Mouse (Mus musculus) liver, adult (tissue): Measurements from ENCODE around the gene Tpgs1.

ENCODE experiments used
- GATA4 ChIP-seq: IDR thresholded peaks from 2 replicates; pipeline ENCODE4 v1.6.1; 2014; ENCODE audit warnings: mild to moderate bottlenecking, low read length; ENCODE audit not compliant: insufficient replicate concordance

Gene Tpgs1

GRCm38 (mm10) chr10:79709307-79709706 is 40.1 kb downstream of the Tpgs1 start:
- TF ChIP-seq GATA4, result no peak

DNA sequence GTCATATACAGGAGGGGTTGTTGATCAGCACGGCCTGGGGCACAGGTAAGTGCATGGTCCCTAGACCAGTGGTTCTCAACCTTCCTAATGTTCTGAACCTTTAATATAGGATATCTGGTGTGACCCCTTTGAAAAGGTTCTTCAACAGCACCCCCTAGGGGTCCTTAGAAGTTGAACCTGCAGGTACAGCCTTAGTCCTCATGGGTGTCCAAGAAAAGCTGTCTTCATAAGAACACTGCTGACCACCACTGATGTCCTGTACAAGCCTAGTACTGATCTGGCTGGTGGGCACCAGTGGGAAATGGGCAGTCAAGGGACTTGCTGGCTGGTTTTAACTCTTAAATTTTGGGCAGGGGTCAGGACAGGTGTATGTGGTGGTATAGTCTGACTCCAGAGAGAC is 42.9 kb downstream of the Tpgs1 start:
- no peak for TF ChIP-seq GATA4

DNA sequence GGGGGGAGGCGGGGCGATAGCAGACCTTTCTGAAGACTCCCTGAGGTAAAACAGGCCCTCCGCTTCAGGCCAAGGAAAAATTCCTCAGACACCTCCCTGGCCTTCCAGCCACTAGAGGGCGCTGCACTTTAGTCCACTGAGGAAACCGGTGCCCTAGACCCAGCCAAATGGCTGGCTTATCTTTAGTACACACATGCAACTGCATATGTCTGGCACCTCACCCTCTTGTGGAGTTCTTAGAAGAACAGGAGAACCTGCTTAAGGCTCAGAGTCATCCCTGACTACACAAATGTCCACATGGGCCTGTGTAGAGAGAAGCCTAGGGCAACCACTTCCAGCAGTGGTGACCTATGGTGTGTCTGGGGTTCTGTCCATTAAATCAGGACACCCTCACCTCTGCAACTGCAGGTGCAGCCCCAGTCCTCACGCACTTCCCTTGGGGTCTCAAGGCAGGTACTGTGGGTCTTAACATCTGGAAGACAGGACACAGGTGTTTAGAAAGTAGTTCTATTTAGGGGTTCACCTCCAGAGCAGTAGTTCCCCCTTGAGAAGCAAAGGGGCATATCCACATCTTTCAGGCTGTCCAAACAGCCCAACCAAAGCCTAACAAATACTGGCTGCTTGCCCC is 43.4 kb downstream of the Tpgs1 start:
- TF ChIP-seq GATA4, result no peak

- TF ChIP-seq GATA4, result no peak
Observed at GRCm38 (mm10) chr10:79713163-79713562, 44.0 kb downstream of the Tpgs1 start.

GRCm38 (mm10) chr10:79714996-79715395 is 45.8 kb downstream of the Tpgs1 start:
- no peak for TF ChIP-seq GATA4

- no peak for TF ChIP-seq GATA4
Observed at GRCm38 (mm10) chr10:79716254-79716987, 47.3 kb downstream of the Tpgs1 start, which contains the start of gene Hcn2. TSS of gene Hcn2 (plus strand) at chr10:79716634.

DNA sequence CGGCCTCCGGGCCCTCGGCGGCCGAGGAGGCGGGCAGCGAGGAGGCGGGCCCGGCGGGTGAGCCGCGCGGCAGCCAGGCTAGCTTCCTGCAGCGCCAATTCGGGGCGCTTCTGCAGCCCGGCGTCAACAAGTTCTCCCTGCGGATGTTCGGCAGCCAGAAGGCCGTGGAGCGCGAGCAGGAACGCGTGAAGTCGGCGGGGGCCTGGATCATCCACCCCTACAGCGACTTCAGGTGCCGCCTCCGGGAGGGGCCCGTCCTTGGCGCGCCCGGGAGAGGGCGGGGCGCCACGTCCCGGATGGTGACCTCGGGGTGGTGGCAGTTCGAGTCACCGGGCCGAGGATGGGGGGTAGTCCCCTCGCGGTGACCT is 47.8 kb downstream of the Tpgs1 start:
- TF ChIP-seq GATA4, result no peak

DNA sequence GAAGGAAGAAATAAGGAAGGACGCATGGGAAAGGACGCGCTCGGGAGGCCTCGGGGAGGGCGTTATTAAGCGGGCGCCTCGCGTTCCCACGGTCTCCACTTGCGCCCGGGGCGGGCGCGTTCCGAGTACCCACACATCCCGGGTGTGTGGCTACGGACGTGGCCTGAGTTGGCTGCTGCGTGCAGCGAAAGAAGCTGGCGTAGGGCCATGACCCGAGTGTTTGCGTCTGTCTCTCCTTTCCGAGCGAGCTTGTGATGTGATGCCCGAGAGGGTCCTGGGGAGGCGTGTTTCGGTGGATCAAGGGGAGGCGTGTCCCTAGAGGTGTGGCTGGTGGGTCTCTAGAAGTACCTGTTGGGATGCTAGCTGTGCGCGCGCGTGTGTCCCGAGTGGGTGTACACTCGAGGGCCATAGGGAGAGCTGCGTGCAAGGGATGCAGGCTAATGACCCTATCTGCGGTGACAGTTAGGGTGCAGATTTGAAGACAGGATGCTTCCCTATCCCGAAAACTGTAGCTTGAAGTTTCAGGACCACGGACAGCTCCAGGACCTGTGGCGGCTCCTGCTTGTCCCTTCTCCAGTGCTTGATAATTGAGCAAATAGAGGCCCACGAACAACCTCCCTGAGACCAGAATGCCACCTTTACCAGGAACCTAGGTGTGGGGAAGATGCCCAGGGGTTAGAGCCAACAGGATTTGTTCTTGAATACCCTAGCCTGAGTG is 48.6 kb downstream of the Tpgs1 start:
- TF ChIP-seq GATA4, result no peak

- TF ChIP-seq GATA4, result no peak
Observed at GRCm38 (mm10) chr10:79721089-79721488, 51.9 kb downstream of the Tpgs1 start.

DNA sequence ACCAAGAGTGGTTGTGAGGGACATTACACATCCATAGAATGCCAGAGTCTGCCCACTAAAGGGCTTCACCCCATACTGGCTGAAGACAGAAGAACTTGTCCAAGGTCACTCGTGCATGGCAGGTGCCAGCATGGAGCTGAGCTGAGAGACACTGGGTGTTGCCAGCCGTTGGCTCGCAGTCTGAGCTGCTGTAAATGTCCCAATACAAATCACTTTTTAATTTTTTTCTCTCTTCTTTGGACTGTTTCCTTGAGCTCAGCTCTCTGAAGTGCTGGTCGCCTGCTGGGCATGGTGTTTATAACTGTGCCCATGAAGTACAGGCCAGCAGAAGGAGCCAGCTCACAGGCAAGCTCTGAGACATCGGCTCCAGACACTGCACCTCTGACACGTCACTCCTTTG is 53.9 kb downstream of the Tpgs1 start:
- TF ChIP-seq GATA4, result no peak

- no peak for TF ChIP-seq GATA4
Observed at GRCm38 (mm10) chr10:79723692-79724091, 54.5 kb downstream of the Tpgs1 start.
